Mouse (Mus musculus) heart, embryonic 11.5 days (tissue): Measurements from ENCODE around the gene Fam102b. TPM values are rescaled to one million over a fixed set of nuclear protein-coding genes. Genes with fewer than 3 reads are reported as not detected.

Experiments used
- ATAC-seq: fragments of 200-750 bp; cut with Nextera tagmentation; replicated peaks from 2 replicates; pipeline ENCODE4 v1.8.0; 2017; ENCODE audit warnings: moderate library complexity; ENCODE audit not compliant: insufficient number of reproducible peaks, low FRiP score, low TSS enrichment
- H3K27ac ChIP-seq: fragments of 300-500 bp; sonication (generic); 2 replicates; pipeline ENCODE4 v1.5.1; 2014; ENCODE audit warnings: mild to moderate bottlenecking, low read depth, low read length
- H3K27me3 ChIP-seq: fragments of 300-500 bp; sonication (generic); 2 replicates; pipeline ENCODE4 v1.6.1; 2014; ENCODE audit warnings: mild to moderate bottlenecking, low read length, mixed read lengths; ENCODE audit not compliant: control insufficient read depth, insufficient read depth
- H3K36me3 ChIP-seq: fragments of 300-500 bp; sonication (generic); 2 replicates; pipeline ENCODE4 v1.6.1; 2014; ENCODE audit warnings: mild to moderate bottlenecking, low read length, moderate library complexity, mixed read lengths; ENCODE audit not compliant: control insufficient read depth, insufficient read depth
- H3K4me1 ChIP-seq: fragments of 300-500 bp; sonication (generic); 2 replicates; pipeline ENCODE4 v1.6.1; 2014; ENCODE audit warnings: low read length; ENCODE audit not compliant: control insufficient read depth, insufficient read depth
- H3K4me2 ChIP-seq: fragments of 300-500 bp; sonication (generic); 2 replicates; pipeline ENCODE4 v1.6.1; 2014; ENCODE audit warnings: mild to moderate bottlenecking, moderate library complexity
- H3K4me3 ChIP-seq: fragments of 300-500 bp; sonication (generic); 2 replicates; pipeline ENCODE4 v1.5.1; 2014; ENCODE audit warnings: low read depth, low read length
- H3K9ac ChIP-seq: fragments of 300-500 bp; sonication (generic); 2 replicates; pipeline ENCODE4 v1.6.1; 2014; ENCODE audit warnings: mild to moderate bottlenecking, low read depth, low read length, moderate library complexity
- H3K9me3 ChIP-seq: fragments of 300-500 bp; sonication (generic); replicated peaks from 2 replicates; pipeline ENCODE4 v1.6.1; 2016; ENCODE audit warnings: low read length; ENCODE audit not compliant: control insufficient read depth
- WGBS: fragments of 180-500 bp; shearing (Covaris S2); extraction: QIAGEN DNeasy Blood & Tissue Kit; methylation state at CpG from one replicate; pipeline ENCODE4 v1.1.7; 2014; ENCODE audit not compliant: insufficient replicate concordance; 5-methylcytosine and 5-hydroxymethylcytosine counted together
- polyA plus RNA-seq: library from polyadenylated mRNA; unstranded; fragments of >200 nt; fragmentation: Nextera tagmentation; extraction: Ambion mirVana; gene quantifications from 2 replicates; pipeline ENCODE4 v1.2.1, GENCODE M21; 2014

Gene Fam102b
- polyA plus RNA-seq, 1 experiment from 2014 or later: 7.9 TPM

- Histone ChIP-seq H3K4me1 (no peaks in the 10 kb centered on the region), H3K9me3 (no peaks in the 10 kb centered on the region), H3K9ac (no peak overlapping the region), H3K27ac (no peak overlapping the region), H3K36me3 (peaks cover 10% of the 10 kb centered on the region; the same call in 1 of the 2 replicates), H3K27me3 (no peaks in the 10 kb centered on the region), H3K4me2 (no peak overlapping the region), H3K4me3 (no peak overlapping the region)
- ATAC-seq: no peak
- WGBS: 40% methylated on average over 5 of the region's 5 CpGs
Observed at GRCm38 (mm10) chr3:108983989-108984388, 43.4 kb downstream of the Fam102b start.

GRCm38 (mm10) chr3:108981946-108982345 is 45.5 kb downstream of the Fam102b start:
- WGBS: 68% methylated on average over 6 of the region's 6 CpGs
- H3K4me2 ChIP-seq: no peak overlapping the region
- ATAC-seq: no peak
- peaks cover 10% of the 10 kb centered on the region; the same call in 1 of the 2 replicates for H3K36me3 ChIP-seq
- no peaks in the 10 kb centered on the region for H3K27me3 ChIP-seq
- H3K27ac ChIP-seq: no peak overlapping the region
- H3K4me3 ChIP-seq: no peak overlapping the region
- no peak overlapping the region for H3K9ac ChIP-seq
- H3K9me3 ChIP-seq: no peaks in the 10 kb centered on the region
- H3K4me1 ChIP-seq: no peaks in the 10 kb centered on the region

GRCm38 (mm10) chr3:108977340-108978030 is 49.9 kb downstream of the Fam102b start:
- Histone ChIP-seq H3K9me3 (no peaks in the 10 kb centered on the region), H3K36me3 (peaks cover 10% of the 10 kb centered on the region; the same call in 1 of the 2 replicates), H3K27ac (no peak overlapping the region), H3K4me2 (no peak overlapping the region), H3K4me1 (0 out of 2 replicates have a peak, but pooled peaks cover 2% of the 10 kb centered on the region), H3K9ac (no peak overlapping the region), H3K4me3 (no peak overlapping the region), H3K27me3 (no peaks in the 10 kb centered on the region)
- no peak for ATAC-seq
- WGBS: 92% methylated on average over 13 of the region's 13 CpGs

- no peak overlapping the region for H3K9ac ChIP-seq
- H3K27ac ChIP-seq: no peak overlapping the region
- no peaks in the 10 kb centered on the region for H3K9me3 ChIP-seq
- 0 out of 2 replicates have a peak, but pooled peaks cover 2% of the 10 kb centered on the region for H3K4me1 ChIP-seq
- 81% methylated on average over 15 of the region's 15 CpGs for WGBS
- ATAC-seq: no peak
- H3K4me2 ChIP-seq: no peak overlapping the region
- peaks cover 9% of the 10 kb centered on the region; the same call in 1 of the 2 replicates for H3K36me3 ChIP-seq
- H3K4me3 ChIP-seq: no peak overlapping the region
- H3K27me3 ChIP-seq: no peaks in the 10 kb centered on the region
Observed at GRCm38 (mm10) chr3:108974920-108975485, 52.4 kb downstream of the Fam102b start.

GRCm38 (mm10) chr3:108973980-108974660 is 53.3 kb downstream of the Fam102b start:
- Histone ChIP-seq H3K4me2 (no peak overlapping the region), H3K36me3 (peaks cover 4% of the 10 kb centered on the region; the same call in 1 of the 2 replicates), H3K27me3 (no peaks in the 10 kb centered on the region), H3K9ac (no peak overlapping the region), H3K4me3 (no peak overlapping the region), H3K9me3 (no peaks in the 10 kb centered on the region), H3K4me1 (0 out of 2 replicates have a peak, but pooled peaks cover 2% of the 10 kb centered on the region), H3K27ac (no peak overlapping the region)
- no peak for ATAC-seq
- WGBS: 65% methylated on average over 13 of the region's 13 CpGs

- 80% methylated on average over 3 of the region's 3 CpGs for WGBS
- no peak overlapping the region for H3K4me2 ChIP-seq
- ATAC-seq: no peak
Observed at GRCm38 (mm10) chr3:108966051-108966450, 61.4 kb downstream of the Fam102b start.

GRCm38 (mm10) chr3:108964361-108965044 is 62.9 kb downstream of the Fam102b start:
- Histone ChIP-seq H3K4me1 (no peaks in the 10 kb centered on the region; the same call in 1 of the 2 replicates), H3K4me2 (no peak overlapping the region), H3K27me3 (no peaks in the 10 kb centered on the region), H3K4me3 (no peak overlapping the region), H3K9me3 (no peaks in the 10 kb centered on the region), H3K36me3 (no peaks in the 10 kb centered on the region), H3K9ac (no peak overlapping the region), H3K27ac (no peak overlapping the region)
- WGBS: 70% methylated on average over 7 of the region's 7 CpGs
- no peak for ATAC-seq

More at GRCm38 (mm10) chr3:108966051-108966450, 61.4 kb downstream of the Fam102b start:
- no peaks in the 10 kb centered on the region for H3K27me3 ChIP-seq
- no peaks in the 10 kb centered on the region for H3K36me3 ChIP-seq
- H3K9ac ChIP-seq: no peak overlapping the region
- no peak overlapping the region for H3K4me3 ChIP-seq
- H3K9me3 ChIP-seq: no peaks in the 10 kb centered on the region
- no peaks in the 10 kb centered on the region; the same call in 1 of the 2 replicates for H3K4me1 ChIP-seq
- no peak overlapping the region for H3K27ac ChIP-seq

- H3K9ac ChIP-seq: no peak overlapping the region
- no peaks in the 10 kb centered on the region; the same call in 1 of the 2 replicates for H3K4me1 ChIP-seq
- no peaks in the 10 kb centered on the region for H3K36me3 ChIP-seq
- no peak overlapping the region for H3K27ac ChIP-seq
- H3K27me3 ChIP-seq: no peaks in the 10 kb centered on the region
- H3K9me3 ChIP-seq: no peaks in the 10 kb centered on the region
- H3K4me2 ChIP-seq: no peak overlapping the region
- WGBS: 87% methylated on average over 3 of the region's 3 CpGs
- ATAC-seq: no peak
- no peak overlapping the region for H3K4me3 ChIP-seq
Observed at GRCm38 (mm10) chr3:108963776-108964175, 63.6 kb downstream of the Fam102b start.
